Mouse (Mus musculus): ENCODE data around the gene Rbpjl. TPM values are rescaled to one million over a fixed set of nuclear protein-coding genes. Genes with fewer than 3 reads are reported as not detected.
A peak's percentile ranks its signal among the peaks of the same experiment; 100 is the strongest.

Rbpjl gene
- polyA plus RNA-seq, 1 experiment from 2014 or later: not detected

DNA sequence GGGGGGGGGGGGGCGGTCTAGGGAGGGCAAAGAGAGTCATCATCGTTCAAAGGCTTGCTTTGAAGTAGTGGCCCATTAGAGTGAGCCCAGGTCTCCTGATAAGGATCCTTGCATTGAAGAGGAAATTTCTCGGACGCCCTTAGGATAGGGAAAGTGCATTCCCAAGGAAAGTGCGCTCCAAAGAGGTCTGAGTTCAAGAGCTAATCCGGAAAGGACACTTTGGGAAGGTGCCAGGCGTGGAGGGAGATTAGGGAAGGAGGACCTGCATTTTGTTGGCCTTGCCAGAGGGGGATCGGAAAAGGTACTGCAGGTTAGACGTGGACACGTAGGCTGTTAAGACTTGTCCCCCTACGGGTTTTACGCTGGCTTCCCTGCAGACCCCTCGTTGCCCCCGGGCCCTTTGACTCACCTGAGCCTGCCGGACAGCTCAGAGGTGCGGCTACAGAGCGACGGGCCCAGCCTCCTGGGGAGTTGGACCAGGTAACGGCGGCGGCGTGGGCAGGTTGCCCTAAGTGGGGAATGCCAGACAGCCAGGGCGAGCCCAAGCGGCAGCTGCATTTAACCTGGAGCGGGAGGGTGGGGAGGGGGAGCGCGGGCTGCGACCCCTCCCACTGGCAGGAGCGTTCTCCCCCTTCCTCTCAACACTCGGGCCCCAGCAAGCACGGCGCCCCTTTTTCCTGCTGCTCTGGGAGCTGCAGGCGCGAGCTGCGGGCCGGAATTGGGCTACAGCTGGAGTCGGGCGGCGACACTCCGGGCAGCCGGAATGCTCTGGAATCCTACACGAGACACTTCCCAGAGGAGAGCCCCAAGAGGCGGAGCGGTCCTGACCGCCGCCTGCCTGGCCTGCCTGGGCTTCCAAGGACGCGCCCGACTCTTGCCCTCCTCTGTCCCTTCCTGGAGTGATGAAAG lies 1.4 kb downstream of the Rbpjl start:
- H3K4me3 ChIP-seq (ENCODE audit: low read depth, low read length): peak overlapping the region; percentile 17; the same call in 1 of the 2 replicates
- H3K36me3 ChIP-seq (ENCODE audit: control insufficient read depth, insufficient read depth, low read length): no peaks in the 10 kb centered on the region
- 1% methylated on average over 46 of the region's 49 CpGs for WGBS
- no peaks in the 10 kb centered on the region for H3K9me3 ChIP-seq (ENCODE audit: control insufficient read depth, low read length)
- H3K27me3 ChIP-seq (ENCODE audit: control insufficient read depth, insufficient read depth, low read length): peaks cover 94% of the 10 kb centered on the region
- peak overlapping the region; percentile 17; the same call in 1 of the 2 replicates for H3K9ac ChIP-seq (ENCODE audit: low read length)
- no peak for ATAC-seq (replicated peaks; ENCODE audit: low FRiP score)
- peak overlapping the region; percentile 41; the same call in 1 of the 2 replicates for H3K4me2 ChIP-seq (ENCODE audit: low read depth, low read length, severe bottlenecking)
- DNase-seq (ENCODE audit: low spot score): peak; percentile 61
- peaks cover 3% of the 10 kb centered on the region; the same call in 1 of the 2 replicates for H3K4me1 ChIP-seq (replicated peaks; ENCODE audit: control insufficient read depth, insufficient read depth, low read length)
- no peak overlapping the region for H3K27ac ChIP-seq (ENCODE audit: low read depth, low read length)

DNA sequence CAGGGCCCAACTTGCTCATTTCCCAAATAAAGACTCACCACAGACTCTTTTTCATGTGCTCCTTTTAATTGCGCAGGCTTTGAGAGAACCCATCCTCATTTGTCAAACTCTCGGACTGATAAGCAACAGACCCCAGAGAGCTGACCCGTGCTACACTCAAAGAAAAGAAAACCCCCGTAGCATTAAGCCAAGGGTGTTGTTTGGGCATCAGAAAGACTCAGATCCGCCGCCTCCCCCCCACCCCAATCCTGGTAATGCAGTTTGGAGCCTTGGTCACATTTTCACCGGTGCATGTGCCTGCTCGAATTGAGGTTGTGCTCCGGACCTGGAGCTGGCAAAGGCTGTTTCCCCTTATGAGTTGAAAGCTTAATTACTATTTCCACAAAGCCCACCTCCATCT lies 2.1 kb downstream of the Rbpjl start, which contains the start of gene Matn4:
Gene Matn4, minus strand, starts transcription at position 101 of the 400 bp plus-strand sequence.
- DNase-seq (ENCODE audit: low spot score): no peak
- Histone ChIP-seq H3K4me1 (replicated peaks; ENCODE audit: control insufficient read depth, insufficient read depth, low read length) (peaks cover 3% of the 10 kb centered on the region; the same call in 1 of the 2 replicates), H3K27ac (ENCODE audit: low read depth, low read length) (no peak within 1 kb of the TSS), H3K4me2 (ENCODE audit: low read depth, low read length, severe bottlenecking) (peak within 1 kb of the TSS; percentile 41; the same call in 1 of the 2 replicates), H3K4me3 (ENCODE audit: low read depth, low read length) (peak within 1 kb of the TSS; percentile 17; the same call in 1 of the 2 replicates), H3K27me3 (ENCODE audit: control insufficient read depth, insufficient read depth, low read length) (peaks cover 90% of the 10 kb centered on the region), H3K9ac (ENCODE audit: low read length) (peak within 1 kb of the TSS; percentile 17; the same call in 1 of the 2 replicates), H3K9me3 (ENCODE audit: control insufficient read depth, low read length) (no peaks in the 10 kb centered on the region), H3K36me3 (ENCODE audit: control insufficient read depth, insufficient read depth, low read length) (no peaks in the 10 kb centered on the region)
- no peak for ATAC-seq (replicated peaks; ENCODE audit: low FRiP score)
- 7% methylated on average over 9 of the region's 9 CpGs for WGBS

DNA sequence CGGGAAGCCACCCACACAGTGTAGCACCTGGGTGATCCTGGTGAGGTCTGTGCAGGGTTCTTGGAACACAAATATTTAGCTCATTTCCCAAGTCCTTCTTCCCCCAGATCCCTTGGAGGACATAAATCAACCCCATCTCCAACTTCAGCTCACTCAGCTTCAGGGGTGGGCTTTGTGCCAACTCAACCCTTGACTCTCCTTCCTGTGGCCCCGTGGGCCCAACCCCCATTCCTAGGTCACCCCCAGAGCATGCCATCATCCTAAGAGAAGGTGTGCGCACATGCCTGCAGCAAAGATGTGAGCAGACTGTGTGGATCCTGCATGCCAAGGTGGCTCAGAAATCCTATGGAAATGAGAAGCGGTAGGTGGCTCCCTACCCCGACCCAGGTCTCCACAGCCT lies 2.6 kb downstream of the Rbpjl start:
- Histone ChIP-seq H3K4me3 (ENCODE audit: low read depth, low read length) (no peak overlapping the region), H3K36me3 (ENCODE audit: control insufficient read depth, insufficient read depth, low read length) (no peaks in the 10 kb centered on the region), H3K4me1 (replicated peaks; ENCODE audit: control insufficient read depth, insufficient read depth, low read length) (peaks cover 3% of the 10 kb centered on the region; the same call in 1 of the 2 replicates), H3K9ac (ENCODE audit: low read length) (no peak overlapping the region), H3K9me3 (ENCODE audit: control insufficient read depth, low read length) (no peaks in the 10 kb centered on the region), H3K27me3 (ENCODE audit: control insufficient read depth, insufficient read depth, low read length) (peaks cover 86% of the 10 kb centered on the region), H3K27ac (ENCODE audit: low read depth, low read length) (no peak overlapping the region), H3K4me2 (ENCODE audit: low read depth, low read length, severe bottlenecking) (no peak overlapping the region)
- no peak for DNase-seq (ENCODE audit: low spot score)
- no peak for ATAC-seq (replicated peaks; ENCODE audit: low FRiP score)
- 34% methylated on average over 5 of the region's 5 CpGs for WGBS

DNA sequence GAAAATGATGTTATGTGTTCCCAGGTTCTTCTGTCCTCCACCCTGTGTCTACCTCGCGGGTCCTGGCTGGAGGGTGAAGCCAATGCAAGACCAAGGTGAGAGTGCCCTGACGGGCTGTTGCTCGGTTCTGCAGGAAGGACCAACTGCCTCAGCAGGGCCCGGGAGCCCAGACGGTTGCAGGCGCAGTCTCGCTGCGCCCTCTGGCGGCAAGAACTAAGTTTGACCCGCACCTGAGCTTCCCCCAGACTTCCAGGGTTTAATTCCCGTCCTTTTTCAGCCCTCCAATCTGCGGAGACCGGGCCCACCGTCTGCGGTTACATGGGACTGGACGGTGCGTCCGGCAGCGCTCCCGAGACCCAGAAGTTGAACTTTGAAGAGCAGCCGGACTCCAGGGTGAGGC lies 4.8 kb downstream of the Rbpjl start:
- ATAC-seq (replicated peaks; ENCODE audit: low FRiP score): 0 out of 2 replicates have a peak, but pooled peaks have one; percentile 36
- WGBS: under 1% methylated on average over 22 of the region's 22 CpGs

DNA sequence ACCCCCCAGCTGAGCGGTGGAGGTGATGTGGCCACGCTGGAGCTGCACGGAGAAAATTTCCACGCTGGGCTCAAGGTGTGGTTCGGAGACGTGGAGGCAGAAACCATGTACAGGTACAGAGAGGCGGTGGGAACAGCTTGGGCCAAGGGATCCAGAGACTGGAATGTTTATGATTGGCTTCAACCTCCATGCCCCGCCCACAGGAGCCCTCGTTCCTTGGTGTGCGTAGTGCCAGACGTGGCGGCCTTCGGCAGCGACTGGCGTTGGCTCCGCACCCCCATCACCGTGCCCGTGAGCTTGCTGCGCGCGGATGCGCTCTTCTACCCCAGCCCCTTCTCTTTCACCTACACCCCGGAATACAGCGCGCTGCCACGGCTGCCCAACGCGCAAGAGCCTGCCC lies 11.2 kb downstream of the Rbpjl start:
- Histone ChIP-seq H3K9me3 (ENCODE audit: control insufficient read depth, low read length) (no peaks in the 10 kb centered on the region), H3K9ac (ENCODE audit: low read length) (0 out of 2 replicates have a peak overlapping the region, but pooled peaks have one; percentile 29), H3K4me3 (ENCODE audit: low read depth, low read length) (no peak overlapping the region), H3K36me3 (ENCODE audit: control insufficient read depth, insufficient read depth, low read length) (no peaks in the 10 kb centered on the region), H3K4me2 (ENCODE audit: low read depth, low read length, severe bottlenecking) (peak overlapping the region; percentile 32), H3K27ac (ENCODE audit: low read depth, low read length) (no peak overlapping the region), H3K27me3 (ENCODE audit: control insufficient read depth, insufficient read depth, low read length) (peaks cover 5% of the 10 kb centered on the region), H3K4me1 (replicated peaks; ENCODE audit: control insufficient read depth, insufficient read depth, low read length) (no peaks in the 10 kb centered on the region)
- WGBS: 26% methylated on average over 28 of the region's 28 CpGs
- DNase-seq (ENCODE audit: low spot score) (no peak), ATAC-seq (replicated peaks; ENCODE audit: low FRiP score) (no peak)

More for the DNA sequence above, 4.8 kb downstream of the Rbpjl start:
- H3K36me3 ChIP-seq (ENCODE audit: control insufficient read depth, insufficient read depth, low read length): no peaks in the 10 kb centered on the region
- no peak overlapping the region for H3K27ac ChIP-seq (ENCODE audit: low read depth, low read length)
- H3K9me3 ChIP-seq (ENCODE audit: control insufficient read depth, low read length): no peaks in the 10 kb centered on the region
- no peak overlapping the region for H3K4me2 ChIP-seq (ENCODE audit: low read depth, low read length, severe bottlenecking)
- no peak overlapping the region for H3K9ac ChIP-seq (ENCODE audit: low read length)
- DNase-seq (ENCODE audit: low spot score): peak; percentile 88
- H3K4me1 ChIP-seq (replicated peaks; ENCODE audit: control insufficient read depth, insufficient read depth, low read length): peaks cover 3% of the 10 kb centered on the region; the same call in 1 of the 2 replicates
- H3K4me3 ChIP-seq (ENCODE audit: low read depth, low read length): no peak overlapping the region
- peaks cover 66% of the 10 kb centered on the region for H3K27me3 ChIP-seq (ENCODE audit: control insufficient read depth, insufficient read depth, low read length)

DNA sequence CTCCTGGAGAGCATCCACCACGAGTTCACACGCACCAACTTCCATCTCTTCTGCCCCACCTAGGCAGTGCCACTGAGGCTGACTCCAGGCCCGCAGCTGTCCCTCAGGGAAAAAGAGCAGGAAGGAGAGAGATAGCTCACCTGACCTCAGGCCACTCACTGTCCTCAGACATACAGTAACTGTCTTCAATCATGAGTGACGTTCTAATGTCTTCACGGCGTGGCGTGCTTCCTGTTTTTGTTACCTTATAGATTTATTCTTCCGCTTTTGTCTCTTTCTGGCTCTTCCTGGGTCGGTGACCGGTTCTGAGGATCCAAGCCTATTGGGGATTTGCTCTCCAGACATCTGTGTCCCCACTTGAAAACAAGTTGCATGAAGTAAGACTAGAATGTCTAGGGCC lies 11.6 kb downstream of the Rbpjl start:
- no peaks in the 10 kb centered on the region for H3K36me3 ChIP-seq (ENCODE audit: control insufficient read depth, insufficient read depth, low read length)
- H3K4me2 ChIP-seq (ENCODE audit: low read depth, low read length, severe bottlenecking): peak overlapping the region; percentile 32
- peaks cover 3% of the 10 kb centered on the region for H3K27me3 ChIP-seq (ENCODE audit: control insufficient read depth, insufficient read depth, low read length)
- DNase-seq (ENCODE audit: low spot score) (no peak), ATAC-seq (replicated peaks; ENCODE audit: low FRiP score) (no peak)
- no peak overlapping the region for H3K27ac ChIP-seq (ENCODE audit: low read depth, low read length)
- H3K4me1 ChIP-seq (replicated peaks; ENCODE audit: control insufficient read depth, insufficient read depth, low read length): no peaks in the 10 kb centered on the region
- H3K9ac ChIP-seq (ENCODE audit: low read length): 0 out of 2 replicates have a peak overlapping the region, but pooled peaks have one; percentile 29
- no peaks in the 10 kb centered on the region for H3K9me3 ChIP-seq (ENCODE audit: control insufficient read depth, low read length)
- 70% methylated on average over 10 of the region's 10 CpGs for WGBS
- no peak overlapping the region for H3K4me3 ChIP-seq (ENCODE audit: low read depth, low read length)

DNA sequence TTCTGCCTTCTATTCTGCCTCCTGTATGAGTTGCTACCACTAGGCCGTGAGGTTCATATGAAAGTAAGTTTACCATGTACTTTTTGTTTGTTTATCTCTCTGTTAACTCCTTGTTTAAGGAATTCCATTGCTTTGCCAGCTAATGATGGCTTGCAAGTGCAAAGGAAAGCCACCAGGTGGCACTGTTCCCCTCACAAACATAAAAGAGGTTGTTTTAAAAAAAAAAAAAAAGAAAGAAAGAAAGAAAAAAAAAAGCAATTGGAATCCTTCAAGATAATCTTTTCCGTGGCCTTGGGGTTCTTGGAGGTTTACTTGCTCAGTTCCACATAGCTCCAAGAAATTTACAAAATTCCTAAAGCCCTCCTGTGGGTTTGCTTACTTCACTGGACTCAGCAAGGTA lies 14.3 kb downstream of the Rbpjl start:
- H3K36me3 ChIP-seq (ENCODE audit: control insufficient read depth, insufficient read depth, low read length): no peaks in the 10 kb centered on the region
- DNase-seq (ENCODE audit: low spot score): no peak
- H3K27ac ChIP-seq (ENCODE audit: low read depth, low read length): no peak overlapping the region
- WGBS: 2% methylated on average over 2 of the region's 2 CpGs
- H3K9me3 ChIP-seq (ENCODE audit: control insufficient read depth, low read length): no peaks in the 10 kb centered on the region
- H3K4me2 ChIP-seq (ENCODE audit: low read depth, low read length, severe bottlenecking): no peak overlapping the region
- H3K4me3 ChIP-seq (ENCODE audit: low read depth, low read length): no peak overlapping the region
- H3K4me1 ChIP-seq (replicated peaks; ENCODE audit: control insufficient read depth, insufficient read depth, low read length): no peaks in the 10 kb centered on the region
- no peak overlapping the region for H3K9ac ChIP-seq (ENCODE audit: low read length)
- no peak for ATAC-seq (replicated peaks; ENCODE audit: low FRiP score)
- no peaks in the 10 kb centered on the region; the same call in 1 of the 2 replicates for H3K27me3 ChIP-seq (ENCODE audit: control insufficient read depth, insufficient read depth, low read length)

DNA sequence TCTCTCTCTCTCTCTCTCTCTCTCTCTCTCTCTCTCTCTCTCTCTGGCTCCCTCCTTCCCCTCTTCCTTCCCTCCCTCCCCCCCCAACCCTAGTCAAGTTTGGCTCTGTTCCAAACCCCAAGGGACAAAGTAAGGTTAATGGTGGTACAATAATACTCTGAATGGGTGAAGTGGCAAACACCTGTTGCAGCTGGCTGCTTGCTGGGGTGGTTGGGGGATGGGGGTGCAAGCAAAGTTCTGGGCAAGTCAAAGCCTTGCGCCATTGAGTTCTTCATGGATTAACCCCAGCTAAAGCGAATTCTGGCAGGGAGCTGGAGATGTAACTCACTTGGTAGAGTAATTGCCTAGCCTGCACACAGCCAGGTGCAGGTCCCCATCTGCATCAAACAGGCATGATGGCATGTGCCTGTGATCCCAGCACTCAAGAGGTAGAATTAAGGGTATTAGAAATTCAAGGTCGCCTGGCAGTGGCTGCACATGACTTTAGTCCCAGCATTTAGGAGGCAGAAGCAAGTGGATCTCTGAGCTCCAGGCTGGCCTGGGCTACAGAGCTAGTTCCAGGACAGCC lies 15.5 kb downstream of the Rbpjl start:
- ATAC-seq (replicated peaks; ENCODE audit: low FRiP score) (no peak), DNase-seq (ENCODE audit: low spot score) (no peak)
- 34% methylated on average over 3 of the region's 3 CpGs for WGBS
- Histone ChIP-seq H3K9ac (ENCODE audit: low read length) (no peak overlapping the region), H3K4me3 (ENCODE audit: low read depth, low read length) (no peak overlapping the region), H3K27me3 (ENCODE audit: control insufficient read depth, insufficient read depth, low read length) (no peaks in the 10 kb centered on the region; the same call in 1 of the 2 replicates), H3K9me3 (ENCODE audit: control insufficient read depth, low read length) (no peaks in the 10 kb centered on the region), H3K27ac (ENCODE audit: low read depth, low read length) (no peak overlapping the region), H3K4me1 (replicated peaks; ENCODE audit: control insufficient read depth, insufficient read depth, low read length) (no peaks in the 10 kb centered on the region), H3K36me3 (ENCODE audit: control insufficient read depth, insufficient read depth, low read length) (no peaks in the 10 kb centered on the region), H3K4me2 (ENCODE audit: low read depth, low read length, severe bottlenecking) (no peak overlapping the region)

Data from forebrain, embryonic 11.5 days (tissue).